Mouse (Mus musculus) liver, postnatal 0 days (tissue): ENCODE results near the gene Rcor2. TPM values are rescaled to one million over a fixed set of nuclear protein-coding genes. Genes with fewer than 3 reads are reported as not detected.

Experiments
- ATAC-seq: fragments of 200-750 bp; cut with Nextera tagmentation; 2 replicates; pipeline ENCODE4 v1.8.0; 2017; ENCODE audit warnings: mild to moderate bottlenecking, moderate library complexity
- DNase-seq: peaks from one replicate; pipeline ENCODE4 v3.0.0-alpha.2; 2016
- H3K27ac ChIP-seq: fragments of 300-500 bp; sonication (generic); 2 replicates; pipeline ENCODE4 v1.5.1; 2014; ENCODE audit warnings: antibody characterized with exemption, moderate library complexity, mild to moderate bottlenecking, low read depth
- H3K27me3 ChIP-seq: fragments of 300-500 bp; sonication (generic); 2 replicates; pipeline ENCODE4 v1.6.1; 2014; ENCODE audit warnings: low read length, control low read depth, mixed read lengths; ENCODE audit not compliant: insufficient read depth
- H3K36me3 ChIP-seq: fragments of 300-500 bp; sonication (generic); replicated peaks from 2 replicates; pipeline ENCODE4 v1.6.1; 2014; ENCODE audit warnings: mild to moderate bottlenecking, control low read depth, low read length, moderate library complexity, mixed read lengths; ENCODE audit not compliant: insufficient read depth
- H3K4me1 ChIP-seq: fragments of 300-500 bp; sonication (generic); 2 replicates; pipeline ENCODE4 v1.6.1; 2014; ENCODE audit warnings: antibody characterized with exemption, mild to moderate bottlenecking, control low read depth; ENCODE audit not compliant: insufficient read depth
- H3K4me2 ChIP-seq: fragments of 300-500 bp; sonication (generic); 2 replicates; pipeline ENCODE4 v1.6.1; 2014; ENCODE audit warnings: low read depth, mild to moderate bottlenecking, low read length, moderate library complexity, mixed read lengths
- H3K4me3 ChIP-seq: fragments of 300-500 bp; sonication (generic); 2 replicates; pipeline ENCODE4 v1.5.1; 2014; ENCODE audit warnings: low read depth, low read length
- H3K9ac ChIP-seq: fragments of 300-500 bp; sonication (generic); replicated peaks from 2 replicates; pipeline ENCODE4 v1.6.1; 2014; ENCODE audit warnings: mild to moderate bottlenecking, moderate library complexity
- H3K9me3 ChIP-seq: fragments of 300-500 bp; sonication (generic); 2 replicates; pipeline ENCODE4 v1.6.1; 2016; ENCODE audit warnings: mild to moderate bottlenecking, control low read depth, low read length, mixed read lengths
- CTCF ChIP-seq: sonication (generic); IDR thresholded peaks from 2 replicates; pipeline ENCODE4 v1.5.1; 2016; ENCODE audit warnings: antibody characterized with exemption, low read depth
- EP300 ChIP-seq: IDR thresholded peaks from 2 replicates; pipeline ENCODE4 v1.6.1; 2016; ENCODE audit warnings: antibody characterized with exemption, low read depth, mild to moderate bottlenecking
- WGBS: fragments of 180-500 bp; shearing (Covaris S2); extraction: QIAGEN DNeasy Blood & Tissue Kit; methylation state at CpG from one replicate; pipeline ENCODE4 v1.1.7; 2014; ENCODE audit not compliant: insufficient replicate concordance; 5-methylcytosine and 5-hydroxymethylcytosine counted together
- polyA plus RNA-seq: library from polyadenylated mRNA; unstranded; fragments of >200 nt; fragmentation: Nextera tagmentation; extraction: Ambion mirVana; gene quantifications from 2 replicates; pipeline ENCODE4 v1.2.1, GENCODE M21; 2015

Rcor2 gene
- polyA plus RNA-seq, 1 experiment from 2014 or later: 0.62 TPM

DNA sequence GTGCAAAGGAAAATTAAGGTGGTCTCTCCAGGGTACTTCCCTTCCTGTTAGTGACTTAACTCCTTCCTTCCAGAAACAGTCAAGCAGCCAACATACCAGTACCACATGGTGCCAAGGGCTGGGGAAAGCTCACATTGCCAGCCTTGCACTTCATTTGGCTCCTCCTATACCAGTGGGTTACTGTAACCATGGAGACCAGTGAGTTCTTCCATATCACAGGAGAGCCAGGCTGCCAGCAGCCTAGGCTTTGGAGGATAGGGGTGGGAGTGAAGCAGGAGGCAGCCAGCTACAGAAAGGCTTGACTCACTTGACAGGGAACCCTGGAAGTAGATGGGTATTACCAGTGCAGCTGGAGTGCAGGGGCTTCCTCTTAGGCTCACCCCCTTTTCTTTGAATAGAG lies 31.9 kb downstream of the Rcor2 start:
- Histone ChIP-seq H3K4me2 (no peak overlapping the region), H3K9ac (no peak overlapping the region), H3K9me3 (no peaks in the 10 kb centered on the region), H3K4me3 (no peak overlapping the region), H3K36me3 (no peaks in the 10 kb centered on the region), H3K27me3 (no peaks in the 10 kb centered on the region), H3K4me1 (peaks cover 44% of the 10 kb centered on the region), H3K27ac (no peak overlapping the region)
- TF ChIP-seq EP300: no peak
- TF ChIP-seq CTCF: no peak
- ATAC-seq (no peak), DNase-seq (no peak)

- Histone ChIP-seq H3K36me3 (no peaks in the 10 kb centered on the region), H3K27me3 (no peaks in the 10 kb centered on the region), H3K9ac (no peak overlapping the region), H3K4me1 (peaks cover 33% of the 10 kb centered on the region), H3K9me3 (no peaks in the 10 kb centered on the region), H3K27ac (no peak overlapping the region), H3K4me3 (no peak overlapping the region), H3K4me2 (no peak overlapping the region)
- TF ChIP-seq EP300 (no peak), CTCF (no peak)
- DNase-seq (no peak), ATAC-seq (no peak)
- 88% methylated on average over 1 of the region's 1 CpGs for WGBS
Observed at GRCm38 (mm10) chr19:7300078-7300477, 33.0 kb downstream of the Rcor2 start.

GRCm38 (mm10) chr19:7301647-7302492 lies 34.7 kb downstream of the Rcor2 start:
- peak overlapping the region; percentile 53 for H3K27ac ChIP-seq
- no peak overlapping the region for H3K4me2 ChIP-seq
- WGBS: 79% methylated on average over 7 of the region's 7 CpGs
- H3K27me3 ChIP-seq: no peaks in the 10 kb centered on the region
- no peak overlapping the region for H3K9ac ChIP-seq
- H3K4me1 ChIP-seq: peaks cover 34% of the 10 kb centered on the region
- ATAC-seq: no peak
- TF ChIP-seq CTCF: no peak
- H3K9me3 ChIP-seq: no peaks in the 10 kb centered on the region
- H3K4me3 ChIP-seq: no peak overlapping the region
- no peaks in the 10 kb centered on the region for H3K36me3 ChIP-seq
- no peak for DNase-seq

GRCm38 (mm10) chr19:7302493-7302797 lies 35.3 kb downstream of the Rcor2 start:
- ATAC-seq (no peak), DNase-seq (no peak)
- Histone ChIP-seq H3K4me3 (no peak overlapping the region), H3K36me3 (no peaks in the 10 kb centered on the region), H3K4me1 (peaks cover 38% of the 10 kb centered on the region), H3K4me2 (no peak overlapping the region), H3K9ac (no peak overlapping the region), H3K27ac (peak overlapping the region; percentile 53), H3K9me3 (no peaks in the 10 kb centered on the region), H3K27me3 (no peaks in the 10 kb centered on the region)
- TF ChIP-seq CTCF (no peak), EP300 (no peak)
- WGBS: 44% methylated on average over 1 of the region's 1 CpGs

DNA sequence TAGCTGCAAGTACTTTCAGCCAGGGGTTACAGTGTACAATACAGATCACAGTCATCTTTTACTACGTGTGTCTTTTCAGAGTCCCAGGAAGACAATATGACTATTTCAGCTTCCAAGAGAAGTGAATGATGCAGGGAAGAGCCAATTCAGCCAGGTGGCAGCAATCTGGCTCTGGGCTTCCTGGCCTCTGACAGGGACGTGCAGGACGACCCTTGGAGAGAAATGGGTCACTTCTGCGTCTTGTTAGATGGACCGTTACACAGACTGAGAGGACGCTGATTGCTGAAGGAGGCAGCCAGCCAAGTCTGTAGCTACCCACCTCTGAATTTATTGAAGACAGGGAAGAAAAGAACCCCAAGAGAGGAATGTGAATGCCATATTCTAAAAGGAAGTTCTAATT lies 36.7 kb downstream of the Rcor2 start:
- TF ChIP-seq EP300 (no peak), CTCF (0 out of 2 replicates have a peak, but pooled peaks have one; percentile 15)
- Histone ChIP-seq H3K36me3 (no peaks in the 10 kb centered on the region), H3K4me2 (no peak overlapping the region), H3K27me3 (no peaks in the 10 kb centered on the region), H3K27ac (no peak overlapping the region), H3K4me3 (no peak overlapping the region), H3K9me3 (no peaks in the 10 kb centered on the region), H3K9ac (no peak overlapping the region), H3K4me1 (peaks cover 51% of the 10 kb centered on the region)
- no peak for DNase-seq
- no peak for ATAC-seq
- 83% methylated on average over 6 of the region's 6 CpGs for WGBS

GRCm38 (mm10) chr19:7304801-7305200 lies 37.7 kb downstream of the Rcor2 start:
- TF ChIP-seq CTCF: no peak
- no peak for TF ChIP-seq EP300
- Histone ChIP-seq H3K36me3 (no peaks in the 10 kb centered on the region), H3K4me2 (no peak overlapping the region), H3K9ac (no peak overlapping the region), H3K4me3 (no peak overlapping the region), H3K27me3 (no peaks in the 10 kb centered on the region), H3K9me3 (no peaks in the 10 kb centered on the region), H3K4me1 (peaks cover 57% of the 10 kb centered on the region), H3K27ac (no peak overlapping the region)
- no peak for ATAC-seq
- no peak for DNase-seq
- 81% methylated on average over 2 of the region's 2 CpGs for WGBS
